13 mouse cellular contexts compared by ENCODE assay signal in genomic region chr6:134647621-134648020, GRCm38 (mm10). TPM values are rescaled to one million over a fixed set of nuclear protein-coding genes. Genes with fewer than 3 reads are reported as not detected.
DNase-seq lines count a peak whose midpoint lies in the region; ATAC-seq and TF ChIP-seq lines count a peak whose summit lies in the region.
"Had no signal": no experiment of that assay in that cellular context is flagged by ENCODE, and none has a peak within 500 bp of the region (broad histone marks: within the 10 kb centered on the region; RNA-seq: fewer than 3 reads in every experiment).

No protein-coding gene starts in this region.

- no peak for DNase-seq in hindbrain, embryonic 10.5 days (ENCODE audit: low spot score)
- no peak for DNase-seq in hindbrain, postnatal 0 days (ENCODE audit: low spot score)
- DNase-seq in neural tube, embryonic 11.5 days (ENCODE audit: low spot score): peak; percentile 26
- no peak for DNase-seq in cerebellum, adult 18-20 months
- DNase-seq in left cerebral cortex, postnatal 36 days (ENCODE audit: low spot score in 2 of 2): no peak
- DNase-seq: adrenal gland, postnatal 14 days; gastrocnemius, postnatal 14 days; heart, postnatal 4 days had no signal

- no peaks in the 10 kb centered on the region for H3K27me3 ChIP-seq in hindbrain, embryonic 10.5 days (ENCODE audit: insufficient read depth, poor library complexity, severe bottlenecking)
- no peaks in the 10 kb centered on the region for H3K27me3 ChIP-seq in hindbrain, postnatal 0 days (ENCODE audit: insufficient read depth, low read length)
- no peaks in the 10 kb centered on the region for H3K27me3 ChIP-seq in neural tube, embryonic 11.5 days (ENCODE audit: control insufficient read depth, insufficient read depth, low read length)
- no peaks in the 10 kb centered on the region for H3K27me3 ChIP-seq in neural tube, embryonic 15.5 days (replicated peaks)
- H3K27me3 ChIP-seq in forebrain, embryonic 12.5 days: no peaks in the 10 kb centered on the region
- no peaks in the 10 kb centered on the region for H3K27me3 ChIP-seq in intestine, postnatal 0 days (replicated peaks; ENCODE audit: control insufficient read depth, insufficient read depth, low read length)
- H3K27me3 ChIP-seq: liver, embryonic 12.5 days had no signal

- H3K9ac ChIP-seq in hindbrain, postnatal 0 days (replicated peaks; ENCODE audit: low read length): no peak overlapping the region
- no peak overlapping the region for H3K9ac ChIP-seq in neural tube, embryonic 11.5 days (ENCODE audit: low read length)
- no peak overlapping the region for H3K9ac ChIP-seq in neural tube, embryonic 15.5 days (replicated peaks)
- no peak overlapping the region for H3K9ac ChIP-seq in forebrain, embryonic 12.5 days
- H3K9ac ChIP-seq in intestine, postnatal 0 days (ENCODE audit: low read depth, low read length): no peak overlapping the region
- H3K9ac ChIP-seq: liver, embryonic 12.5 days had no signal

- intact Hi-C loops in left cerebral cortex, postnatal 36 days (cut with DNase I): no loop called here

- no peaks in the 10 kb centered on the region for H3K9me3 ChIP-seq in hindbrain, embryonic 10.5 days
- no peaks in the 10 kb centered on the region for H3K9me3 ChIP-seq in hindbrain, postnatal 0 days (ENCODE audit: low read length)
- H3K9me3 ChIP-seq in neural tube, embryonic 11.5 days (ENCODE audit: control insufficient read depth, low read length): no peaks in the 10 kb centered on the region
- no peaks in the 10 kb centered on the region for H3K9me3 ChIP-seq in neural tube, embryonic 15.5 days (replicated peaks)
- no peaks in the 10 kb centered on the region for H3K9me3 ChIP-seq in forebrain, embryonic 12.5 days
- no peaks in the 10 kb centered on the region for H3K9me3 ChIP-seq in intestine, postnatal 0 days (ENCODE audit: control insufficient read depth)
- H3K9me3 ChIP-seq: liver, embryonic 12.5 days had no signal

- H3K4me3 ChIP-seq in hindbrain, embryonic 10.5 days: no peak overlapping the region
- no peak overlapping the region for H3K4me3 ChIP-seq in hindbrain, postnatal 0 days (ENCODE audit: low read length)
- no peak overlapping the region for H3K4me3 ChIP-seq in neural tube, embryonic 11.5 days (ENCODE audit: low read depth, low read length)
- no peak overlapping the region for H3K4me3 ChIP-seq in neural tube, embryonic 15.5 days (replicated peaks)
- no peak overlapping the region for H3K4me3 ChIP-seq in forebrain, embryonic 12.5 days (replicated peaks)
- no peak overlapping the region for H3K4me3 ChIP-seq in intestine, postnatal 0 days (ENCODE audit: low read depth, low read length)
- H3K4me3 ChIP-seq: liver, embryonic 12.5 days had no signal

- no peak overlapping the region for H3K4me2 ChIP-seq in hindbrain, postnatal 0 days (ENCODE audit: low read depth, low read length)
- H3K4me2 ChIP-seq in neural tube, embryonic 11.5 days (ENCODE audit: low read depth): no peak overlapping the region
- no peak overlapping the region for H3K4me2 ChIP-seq in neural tube, embryonic 15.5 days
- peak overlapping the region; percentile 25; the same call in 1 of the 2 replicates for H3K4me2 ChIP-seq in forebrain, embryonic 12.5 days
- H3K4me2 ChIP-seq in intestine, postnatal 0 days (replicated peaks; ENCODE audit: low read depth): no peak overlapping the region
- H3K4me2 ChIP-seq: liver, embryonic 12.5 days had no signal

- TF ChIP-seq CTCF in hindbrain, postnatal 0 days (IDR thresholded peaks at IDR 0.05; ENCODE audit: low read depth): no peak
- TF ChIP-seq CTCF in intestine, postnatal 0 days (IDR thresholded peaks at IDR 0.05; ENCODE audit: low read depth): no peak

- H3K27ac ChIP-seq in hindbrain, embryonic 10.5 days: peak overlapping the region; percentile 66; the same call in 1 of the 2 replicates
- no peak overlapping the region for H3K27ac ChIP-seq in hindbrain, postnatal 0 days
- H3K27ac ChIP-seq in neural tube, embryonic 11.5 days (ENCODE audit: low read depth, low read length): no peak overlapping the region
- no peak overlapping the region for H3K27ac ChIP-seq in neural tube, embryonic 15.5 days (replicated peaks)
- peak overlapping the region; percentile 50 for H3K27ac ChIP-seq in forebrain, embryonic 12.5 days
- no peak overlapping the region for H3K27ac ChIP-seq in intestine, postnatal 0 days (ENCODE audit: low read depth, low read length)
- H3K27ac ChIP-seq: liver, embryonic 12.5 days had no signal

- 23% methylated on average over 5 of the region's 5 CpGs for WGBS in hindbrain, embryonic 10.5 days
- 23% methylated on average over 5 of the region's 5 CpGs for WGBS in hindbrain, postnatal 0 days
- 22% methylated on average over 5 of the region's 5 CpGs for WGBS in neural tube, embryonic 11.5 days
- WGBS in neural tube, embryonic 15.5 days: 22% methylated on average over 5 of the region's 5 CpGs
- 5% methylated on average over 5 of the region's 5 CpGs for WGBS in forebrain, embryonic 12.5 days
- WGBS in intestine, postnatal 0 days: 41% methylated on average over 5 of the region's 5 CpGs

- peaks cover 10% of the 10 kb centered on the region; the same call in 1 of the 2 replicates for H3K36me3 ChIP-seq in hindbrain, embryonic 10.5 days
- H3K36me3 ChIP-seq in hindbrain, postnatal 0 days (ENCODE audit: insufficient read depth, low read length): no peaks in the 10 kb centered on the region
- H3K36me3 ChIP-seq in neural tube, embryonic 11.5 days (ENCODE audit: control insufficient read depth, insufficient read depth, low read length): no peaks in the 10 kb centered on the region
- H3K36me3 ChIP-seq in neural tube, embryonic 15.5 days: peaks cover 11% of the 10 kb centered on the region; the same call in 1 of the 2 replicates
- peaks cover 9% of the 10 kb centered on the region for H3K36me3 ChIP-seq in forebrain, embryonic 12.5 days (replicated peaks)
- peaks cover 12% of the 10 kb centered on the region; the same call in 1 of the 2 replicates for H3K36me3 ChIP-seq in intestine, postnatal 0 days (ENCODE audit: control insufficient read depth, insufficient read depth)

- peaks cover 24% of the 10 kb centered on the region for H3K4me1 ChIP-seq in hindbrain, embryonic 10.5 days (replicated peaks)
- H3K4me1 ChIP-seq in hindbrain, postnatal 0 days (ENCODE audit: insufficient read depth, low read length): no peaks in the 10 kb centered on the region
- H3K4me1 ChIP-seq in neural tube, embryonic 11.5 days (ENCODE audit: control insufficient read depth, insufficient read depth, low read length): 0 out of 2 replicates have a peak, but pooled peaks cover 4% of the 10 kb centered on the region
- 0 out of 2 replicates have a peak, but pooled peaks cover 6% of the 10 kb centered on the region for H3K4me1 ChIP-seq in neural tube, embryonic 15.5 days
- peaks cover 21% of the 10 kb centered on the region for H3K4me1 ChIP-seq in forebrain, embryonic 12.5 days
- H3K4me1 ChIP-seq in intestine, postnatal 0 days (replicated peaks; ENCODE audit: control insufficient read depth, insufficient read depth, low read length): no peaks in the 10 kb centered on the region

- ATAC-seq in hindbrain, postnatal 0 days: no peak
- no peak for ATAC-seq in neural tube, embryonic 11.5 days (ENCODE audit: insufficient read depth, low FRiP score, low TSS enrichment)
- ATAC-seq in neural tube, embryonic 15.5 days (ENCODE audit: low FRiP score): no peak
- peak; percentile 75; the same call in 1 of the 2 replicates for ATAC-seq in forebrain, embryonic 12.5 days (ENCODE audit: low FRiP score)
- ATAC-seq in intestine, postnatal 0 days: no peak
- ATAC-seq: liver, embryonic 12.5 days; midbrain, embryonic 16.5 days had no signal

RNA-seq across cellular contexts. Expression of gene Borcs5, which starts 8.3 kb away (rescaled TPM):
- 20.1 and 28.7 TPM in 2 replicates for polyA plus RNA-seq in hindbrain, embryonic 10.5 days (2016; fragmentation: Nextera tagmentation; extraction: Ambion mirVana)
- 52.5 and 71.4 TPM in 2 replicates for total RNA-seq in hindbrain, postnatal 0 days (2014; rRNA removed)
- 39.5 and 41.1 TPM in 2 replicates for polyA plus RNA-seq in hindbrain, postnatal 0 days (2015; fragmentation: Nextera tagmentation; extraction: Ambion mirVana)
- polyA plus RNA-seq in neural tube, embryonic 11.5 days (2014; fragmentation: Nextera tagmentation; extraction: Ambion mirVana): 27.8 and 32.1 TPM in 2 replicates
- 36.1 and 44.3 TPM in 2 replicates for polyA plus RNA-seq in neural tube, embryonic 15.5 days (2015; fragmentation: Nextera tagmentation; extraction: Ambion mirVana)
- polyA plus RNA-seq in forebrain, embryonic 12.5 days (2016; fragmentation: Nextera tagmentation; extraction: Ambion mirVana): 34.4 and 35.8 TPM in 2 replicates
- polyA plus RNA-seq in intestine, postnatal 0 days (2015; fragmentation: Nextera tagmentation; extraction: Ambion mirVana): 13.5 and 15.1 TPM in 2 replicates
- total RNA-seq in left cerebral cortex, postnatal 36 days (2021): 10 to 100 TPM; 33.4 to 42.4 TPM

RNA-seq across cellular contexts. Expression of gene Mansc1, which starts 15.3 kb away (rescaled TPM):
- 0.95 and 1.2 TPM in 2 replicates for polyA plus RNA-seq in hindbrain, embryonic 10.5 days (2016; fragmentation: Nextera tagmentation; extraction: Ambion mirVana)
- 2.2 and 3.8 TPM in 2 replicates for total RNA-seq in hindbrain, postnatal 0 days (2014; rRNA removed)
- polyA plus RNA-seq in hindbrain, postnatal 0 days (2015; fragmentation: Nextera tagmentation; extraction: Ambion mirVana): 2.2 and 2.4 TPM in 2 replicates
- polyA plus RNA-seq in neural tube, embryonic 11.5 days (2014; fragmentation: Nextera tagmentation; extraction: Ambion mirVana): 0.55 and 0.72 TPM in 2 replicates
- polyA plus RNA-seq in neural tube, embryonic 15.5 days (2015; fragmentation: Nextera tagmentation; extraction: Ambion mirVana): 0.99 and 2.0 TPM in 2 replicates
- 1.1 TPM in 2 replicates for polyA plus RNA-seq in forebrain, embryonic 12.5 days (2016; fragmentation: Nextera tagmentation; extraction: Ambion mirVana)
- 5.8 and 6.5 TPM in 2 replicates for polyA plus RNA-seq in intestine, postnatal 0 days (2015; fragmentation: Nextera tagmentation; extraction: Ambion mirVana)
- total RNA-seq in left cerebral cortex, postnatal 36 days (2021): 10 to 100 TPM in 1 of 2 experiments, 1 to 10 TPM in 1; 9.9 to 14.0 TPM

Comparison
In these comparisons a context has a peak if more than half of its experiments do, and no peak if none do; other contexts are left out.
1. H3K27ac ChIP-seq: peak in hindbrain, embryonic 10.5 days (single experiment) and forebrain, embryonic 12.5 days (single experiment); none in hindbrain, postnatal 0 days (single experiment), neural tube, embryonic 11.5 days (single experiment), neural tube, embryonic 15.5 days (single experiment) and intestine, postnatal 0 days (single experiment).